Mouse (Mus musculus) myocyte (in vitro differentiated cells): Measurements from ENCODE around the gene Wnt2.

ENCODE experiments used
- POLR2A ChIP-seq: IDR thresholded peaks from one replicate; pipeline ENCODE4 v1.6.1; 2011; ENCODE audit warnings: low read depth, mild to moderate bottlenecking, control low read depth, moderate library complexity; ENCODE audit not compliant: insufficient read length
- REST ChIP-seq: IDR thresholded peaks from one replicate; pipeline ENCODE4 v1.6.1; 2011; ENCODE audit warnings: mild to moderate bottlenecking, control low read depth, moderate library complexity; ENCODE audit not compliant: insufficient read depth, insufficient read length
- USF1 ChIP-seq: IDR thresholded peaks from one replicate; pipeline ENCODE4 v1.6.1; 2011; ENCODE audit warnings: low read depth, mild to moderate bottlenecking, control low read depth, moderate library complexity

- TF ChIP-seq POLR2A (no peak), REST (no peak), USF1 (no peak)
Measured at GRCm38 (mm10) chr6:17977165-17977564, 53.2 kb downstream of the Wnt2 start.
